Mouse (Mus musculus) megakaryocyte, embryonic 14.5 days (primary cell): ENCODE measurements at regions not wholly inside any gene's neighbourhood (a gene's known extent, or its start where the extent isn't known, plus 50 kb on each side); places are given as distances from the start of the nearest gene placed in this dataset.

Experiments used
- H3K27me3 ChIP-seq: replicated peaks from 2 replicates; pipeline ENCODE3; 2012; ENCODE audit warnings: inconsistent platforms
- H3K36me3 ChIP-seq: replicated peaks from 2 replicates; pipeline ENCODE3; 2012; ENCODE audit warnings: low read length, inconsistent platforms, mixed read lengths
- H3K4me1 ChIP-seq: 2 replicates; pipeline ENCODE4 v1.6.1; 2012; ENCODE audit warnings: inconsistent platforms
- H3K4me3 ChIP-seq: replicated peaks from 2 replicates; pipeline ENCODE3; 2012; ENCODE audit warnings: moderate library complexity, mild to moderate bottlenecking, inconsistent platforms
- H3K9me3 ChIP-seq: 2 replicates; pipeline ENCODE4 v1.6.1; 2012; ENCODE audit warnings: inconsistent platforms
- FLI1 ChIP-seq: IDR thresholded peaks from 2 replicates; pipeline ENCODE4 v1.6.1; 2012; ENCODE audit warnings: low read length, inconsistent platforms, mixed read lengths
- GATA1 ChIP-seq: IDR thresholded peaks from 3 replicates; pipeline ENCODE4 v1.6.1; 2012; ENCODE audit warnings: mixed read lengths, low read length, inconsistent platforms, borderline replicate concordance

- Histone ChIP-seq H3K9me3 (no peaks in the 10 kb centered on the region), H3K36me3 (no peaks in the 10 kb centered on the region), H3K27me3 (no peaks in the 10 kb centered on the region), H3K4me1 (peaks cover 79% of the 10 kb centered on the region), H3K4me3 (no peak overlapping the region)
- no peak for TF ChIP-seq GATA1
- no peak for TF ChIP-seq FLI1
Observed at GRCm38 (mm10) chr2:148580286-148580966, 92.0 kb upstream of the Nxt1 start.

- Histone ChIP-seq H3K9me3 (no peaks in the 10 kb centered on the region), H3K4me1 (peaks cover 84% of the 10 kb centered on the region), H3K36me3 (no peaks in the 10 kb centered on the region), H3K27me3 (no peaks in the 10 kb centered on the region), H3K4me3 (no peak overlapping the region)
- TF ChIP-seq FLI1 (no peak), GATA1 (no peak)
Observed at GRCm38 (mm10) chr2:148579564-148579963, 92.8 kb upstream of the Nxt1 start.

GRCm38 (mm10) chr2:148579027-148579426, 93.4 kb upstream of the Nxt1 start:
- Histone ChIP-seq H3K9me3 (no peaks in the 10 kb centered on the region), H3K36me3 (no peaks in the 10 kb centered on the region), H3K27me3 (no peaks in the 10 kb centered on the region), H3K4me1 (peaks cover 90% of the 10 kb centered on the region), H3K4me3 (peak overlapping the region; percentile 76)
- TF ChIP-seq GATA1 = no peak
- TF ChIP-seq FLI1 = no peak

- TF ChIP-seq FLI1 (no peak), GATA1 (no peak)
- Histone ChIP-seq H3K4me3 (peak overlapping the region; percentile 48), H3K27me3 (no peaks in the 10 kb centered on the region), H3K4me1 (peaks cover 90% of the 10 kb centered on the region), H3K36me3 (no peaks in the 10 kb centered on the region), H3K9me3 (no peaks in the 10 kb centered on the region)
Observed at GRCm38 (mm10) chr2:148578176-148578575, 94.2 kb upstream of the Nxt1 start.

- TF ChIP-seq FLI1 = no peak
- Histone ChIP-seq H3K27me3 (no peaks in the 10 kb centered on the region), H3K9me3 (no peaks in the 10 kb centered on the region), H3K36me3 (no peaks in the 10 kb centered on the region), H3K4me3 (no peak overlapping the region), H3K4me1 (peaks cover 85% of the 10 kb centered on the region)
Observed at GRCm38 (mm10) chr2:148575433-148575832, 97.0 kb upstream of the Nxt1 start.

- Histone ChIP-seq H3K27me3 (peaks cover 2% of the 10 kb centered on the region), H3K9me3 (no peaks in the 10 kb centered on the region), H3K36me3 (no peaks in the 10 kb centered on the region), H3K4me3 (no peak overlapping the region), H3K4me1 (peaks cover 76% of the 10 kb centered on the region)
- TF ChIP-seq FLI1 = no peak
Observed at GRCm38 (mm10) chr2:148572165-148572564, 100.2 kb upstream of the Nxt1 start.

GRCm38 (mm10) chr2:148571616-148572015, 100.8 kb upstream of the Nxt1 start:
- Histone ChIP-seq H3K4me3 (no peak overlapping the region), H3K27me3 (peaks cover 2% of the 10 kb centered on the region), H3K4me1 (peaks cover 76% of the 10 kb centered on the region), H3K36me3 (no peaks in the 10 kb centered on the region), H3K9me3 (no peaks in the 10 kb centered on the region)
- no peak for TF ChIP-seq GATA1
- TF ChIP-seq FLI1 = no peak

- Histone ChIP-seq H3K36me3 (no peaks in the 10 kb centered on the region), H3K4me1 (peaks cover 70% of the 10 kb centered on the region), H3K4me3 (no peak overlapping the region), H3K9me3 (no peaks in the 10 kb centered on the region), H3K27me3 (peaks cover 2% of the 10 kb centered on the region)
- TF ChIP-seq FLI1 = no peak
- TF ChIP-seq GATA1 = no peak
Observed at GRCm38 (mm10) chr2:148571018-148571417, 101.4 kb upstream of the Nxt1 start.

GRCm38 (mm10) chr2:148567930-148568481, 104.4 kb upstream of the Nxt1 start:
- Histone ChIP-seq H3K9me3 (no peaks in the 10 kb centered on the region), H3K36me3 (no peaks in the 10 kb centered on the region), H3K4me1 (peaks cover 68% of the 10 kb centered on the region), H3K4me3 (no peak overlapping the region), H3K27me3 (peaks cover 2% of the 10 kb centered on the region)
- TF ChIP-seq GATA1 (no peak), FLI1 (no peak)

- H3K27me3 ChIP-seq = no peaks in the 10 kb centered on the region
- no peaks in the 10 kb centered on the region for H3K36me3 ChIP-seq
- no peaks in the 10 kb centered on the region for H3K9me3 ChIP-seq
- TF ChIP-seq FLI1 = 0 out of 2 replicates have a peak, but pooled peaks have one; percentile 20
- no peak for TF ChIP-seq GATA1
- H3K4me3 ChIP-seq = no peak overlapping the region
- H3K4me1 ChIP-seq = peaks cover 72% of the 10 kb centered on the region
Observed at GRCm38 (mm10) chr2:148563390-148563789, 109.0 kb upstream of the Nxt1 start.

GRCm38 (mm10) chr2:148562041-148562440, 110.4 kb upstream of the Nxt1 start:
- TF ChIP-seq GATA1 (no peak), FLI1 (no peak)
- Histone ChIP-seq H3K4me1 (peaks cover 63% of the 10 kb centered on the region), H3K36me3 (no peaks in the 10 kb centered on the region), H3K4me3 (no peak overlapping the region), H3K27me3 (no peaks in the 10 kb centered on the region), H3K9me3 (no peaks in the 10 kb centered on the region)
